Mouse (Mus musculus) ES-E14 (cell line): ENCODE measurements at regions not wholly inside any gene's neighbourhood (a gene's known extent, or its start where the extent isn't known, plus 50 kb on each side); places are given as distances from the start of the nearest gene placed in this dataset.

ENCODE experiments used
- DNase-seq: peaks from one replicate; pipeline ENCODE4 v3.0.0-alpha.2; 2013; ENCODE audit warnings: low read depth, low spot score
- H3K27ac ChIP-seq: 2 replicates; pipeline ENCODE4 v1.5.1; 2012; ENCODE audit warnings: low read depth, mild to moderate bottlenecking, low read length, moderate library complexity, mixed read lengths; ENCODE audit not compliant: poor library complexity, insufficient read depth, severe bottlenecking
- H3K36me3 ChIP-seq: 2 replicates; pipeline ENCODE4 v1.6.1; 2012; ENCODE audit warnings: mild to moderate bottlenecking, low read length, moderate library complexity, mixed read lengths; ENCODE audit not compliant: control insufficient read depth, poor library complexity, insufficient read depth, severe bottlenecking
- H3K4me1 ChIP-seq, 2 experiments: fragments of 150-350 bp in 1 of 2; sonication (generic) in 1 of 2; 2 replicates each; pipeline ENCODE4 v1.6.1; 2012; ENCODE audit warnings: low read length in 2 of 2, mild to moderate bottlenecking in 1 of 2, mixed read lengths in 1 of 2; ENCODE audit not compliant: control insufficient read depth in 2 of 2, insufficient read depth in 2 of 2, poor library complexity in 1 of 2
- H3K4me3 ChIP-seq, 2 experiments: fragments of 150-350 bp in 1 of 2; sonication (generic) in 1 of 2; 2 replicates each; pipeline ENCODE4 v1.5.1; 2012; ENCODE audit warnings: low read length in 2 of 2, low read depth in 1 of 2, mild to moderate bottlenecking in 1 of 2, mixed read lengths in 1 of 2; ENCODE audit not compliant: insufficient read depth in 1 of 2, poor library complexity in 1 of 2, severe bottlenecking in 1 of 2
- H3K9ac ChIP-seq: 2 replicates; pipeline ENCODE4 v1.6.1; 2012; ENCODE audit warnings: low read depth, mild to moderate bottlenecking, low read length, mixed read lengths; ENCODE audit not compliant: poor library complexity, insufficient read depth, severe bottlenecking
- H3K9me3 ChIP-seq: fragments of 150-350 bp; sonication (generic); 2 replicates; pipeline ENCODE4 v1.6.1; 2012; ENCODE audit warnings: low read depth, mild to moderate bottlenecking, low read length; ENCODE audit not compliant: control insufficient read depth, insufficient read depth
- CHD2 ChIP-seq: IDR thresholded peaks from 2 replicates; pipeline ENCODE4 v1.6.1; 2014; ENCODE audit warnings: mild to moderate bottlenecking, low read depth, low read length, inconsistent platforms
- HCFC1 ChIP-seq: IDR thresholded peaks from 2 replicates; pipeline ENCODE4 v1.6.1; 2012; ENCODE audit warnings: low read length, inconsistent platforms, borderline replicate concordance; ENCODE audit not compliant: insufficient read depth
- MAFK ChIP-seq: IDR thresholded peaks from 2 replicates; pipeline ENCODE4 v1.6.1; 2014; ENCODE audit warnings: mild to moderate bottlenecking, low read depth, low read length, inconsistent platforms; ENCODE audit not compliant: insufficient read depth
- ZC3H11A ChIP-seq: IDR thresholded peaks from 2 replicates; pipeline ENCODE4 v1.6.1; 2012; ENCODE audit warnings: low read depth, mild to moderate bottlenecking, inconsistent platforms, low read length, borderline replicate concordance
- ZNF384 ChIP-seq: IDR thresholded peaks from 2 replicates; pipeline ENCODE4 v1.6.1; 2012; ENCODE audit warnings: low read depth, low read length, inconsistent platforms
- in situ Hi-C, 2 experiments: fragments of 600-800 bp; cut with MboI; formaldehyde crosslinking; loops; one replicate each; pipeline ENCODE4 v1.15.1; 2025; ENCODE audit warnings: low sequenced_read_pairs in 2 of 2, inconsistent platforms in 1 of 2; ENCODE audit not compliant: unreplicated experiment in 2 of 2

GRCm38 (mm10) chr12:26967018-26967737 lies 375.2 kb downstream of the Sox11 start:
- Histone ChIP-seq H3K4me3 (no peak overlapping the region), H3K4me1 (no peaks in the 10 kb centered on the region), H3K36me3 (no peaks in the 10 kb centered on the region), H3K9me3 (no peaks in the 10 kb centered on the region), H3K9ac (no peak overlapping the region), H3K27ac (no peak overlapping the region)
- no peak for DNase-seq
- in situ Hi-C loops = no loop called here
- TF ChIP-seq MAFK (no peak), ZNF384 (no peak), HCFC1 (no peak), CHD2 (no peak), ZC3H11A (no peak)

GRCm38 (mm10) chr12:26963917-26964316 lies 378.5 kb downstream of the Sox11 start:
- H3K4me3 ChIP-seq = no peak overlapping the region
- H3K27ac ChIP-seq = no peak overlapping the region
- H3K36me3 ChIP-seq = no peaks in the 10 kb centered on the region
- H3K9ac ChIP-seq = no peak overlapping the region
- in situ Hi-C loops = no loop called here
- no peaks in the 10 kb centered on the region for H3K9me3 ChIP-seq
- no peak for TF ChIP-seq CHD2
- no peak for TF ChIP-seq HCFC1
- no peak for TF ChIP-seq MAFK
- no peak for TF ChIP-seq ZC3H11A
- TF ChIP-seq ZNF384 = no peak
- no peaks in the 10 kb centered on the region for H3K4me1 ChIP-seq
- no peak for DNase-seq

- no peak for TF ChIP-seq ZC3H11A
- TF ChIP-seq ZNF384 = no peak
- TF ChIP-seq CHD2 = no peak
- Histone ChIP-seq H3K27ac (no peak overlapping the region), H3K4me1 (no peaks in the 10 kb centered on the region), H3K9me3 (no peaks in the 10 kb centered on the region), H3K9ac (no peak overlapping the region), H3K36me3 (no peaks in the 10 kb centered on the region), H3K4me3 (no peak overlapping the region)
- DNase-seq = no peak
- in situ Hi-C loops = no loop called here
These were observed 402.5 kb downstream of the Sox11 start for GRCm38 (mm10) chr12:26939831-26940230.

GRCm38 (mm10) chr12:26937836-26938235 lies 404.5 kb downstream of the Sox11 start:
- Histone ChIP-seq H3K9ac (no peak overlapping the region), H3K4me3 (no peak overlapping the region), H3K4me1 (no peaks in the 10 kb centered on the region), H3K9me3 (no peaks in the 10 kb centered on the region), H3K36me3 (no peaks in the 10 kb centered on the region), H3K27ac (no peak overlapping the region)
- no peak for DNase-seq
- in situ Hi-C loops = no loop called here
- TF ChIP-seq ZC3H11A (no peak), ZNF384 (no peak), MAFK (no peak), HCFC1 (no peak), CHD2 (no peak)
